Mouse (Mus musculus) heart, embryonic 13.5 days (tissue): Measurements from ENCODE around the gene Efs. TPM values are rescaled to one million over a fixed set of nuclear protein-coding genes. Genes with fewer than 3 reads are reported as not detected.
A peak's percentile ranks its signal among the peaks of the same experiment; 100 is the strongest.

Experiments used
- ATAC-seq: fragments of 200-750 bp; cut with Nextera tagmentation; 2 replicates; pipeline ENCODE4 v1.8.0; 2017; ENCODE audit warnings: moderate TSS enrichment; ENCODE audit not compliant: insufficient number of reproducible peaks, low FRiP score, low TSS enrichment; ENCODE audit errors: extremely low read depth
- H3K27ac ChIP-seq: fragments of 300-500 bp; sonication (generic); replicated peaks from 2 replicates; pipeline ENCODE4 v1.5.1; 2015; ENCODE audit warnings: moderate library complexity, mild to moderate bottlenecking, inconsistent platforms
- H3K27me3 ChIP-seq: fragments of 300-500 bp; sonication (generic); replicated peaks from 2 replicates; pipeline ENCODE4 v1.6.1; 2015; ENCODE audit warnings: mild to moderate bottlenecking, inconsistent platforms
- H3K36me3 ChIP-seq: fragments of 300-500 bp; sonication (generic); 2 replicates; pipeline ENCODE4 v1.6.1; 2015; ENCODE audit warnings: mild to moderate bottlenecking, inconsistent platforms
- H3K4me1 ChIP-seq: fragments of 300-500 bp; sonication (generic); 2 replicates; pipeline ENCODE4 v1.6.1; 2015; ENCODE audit warnings: inconsistent platforms
- H3K4me2 ChIP-seq: fragments of 300-500 bp; sonication (generic); 2 replicates; pipeline ENCODE4 v1.6.1; 2015; ENCODE audit warnings: inconsistent platforms, mild to moderate bottlenecking, moderate library complexity
- H3K4me3 ChIP-seq: fragments of 300-500 bp; sonication (generic); 2 replicates; pipeline ENCODE4 v1.5.1; 2015; ENCODE audit warnings: moderate library complexity, mild to moderate bottlenecking, inconsistent platforms
- H3K9ac ChIP-seq: fragments of 300-500 bp; sonication (generic); 2 replicates; pipeline ENCODE4 v1.6.1; 2015; ENCODE audit warnings: inconsistent platforms, mild to moderate bottlenecking, moderate library complexity
- H3K9me3 ChIP-seq: fragments of 300-500 bp; sonication (generic); 2 replicates; pipeline ENCODE4 v1.6.1; 2016; ENCODE audit warnings: inconsistent platforms
- WGBS: fragments of 180-500 bp; shearing (Covaris S2); methylation state at CpG from one replicate; pipeline ENCODE4 v1.1.7; 2015; ENCODE audit warnings: mixed read lengths; 5-methylcytosine and 5-hydroxymethylcytosine counted together
- polyA plus RNA-seq: library from polyadenylated mRNA; unstranded; fragments of >200 nt; fragmentation: Nextera tagmentation; extraction: Ambion mirVana; gene quantifications from 2 replicates; pipeline ENCODE4 v1.2.1, GENCODE M21; 2015

Gene Efs
- polyA plus RNA-seq, 1 experiment from 2014 or later: 13.3 TPM

DNA sequence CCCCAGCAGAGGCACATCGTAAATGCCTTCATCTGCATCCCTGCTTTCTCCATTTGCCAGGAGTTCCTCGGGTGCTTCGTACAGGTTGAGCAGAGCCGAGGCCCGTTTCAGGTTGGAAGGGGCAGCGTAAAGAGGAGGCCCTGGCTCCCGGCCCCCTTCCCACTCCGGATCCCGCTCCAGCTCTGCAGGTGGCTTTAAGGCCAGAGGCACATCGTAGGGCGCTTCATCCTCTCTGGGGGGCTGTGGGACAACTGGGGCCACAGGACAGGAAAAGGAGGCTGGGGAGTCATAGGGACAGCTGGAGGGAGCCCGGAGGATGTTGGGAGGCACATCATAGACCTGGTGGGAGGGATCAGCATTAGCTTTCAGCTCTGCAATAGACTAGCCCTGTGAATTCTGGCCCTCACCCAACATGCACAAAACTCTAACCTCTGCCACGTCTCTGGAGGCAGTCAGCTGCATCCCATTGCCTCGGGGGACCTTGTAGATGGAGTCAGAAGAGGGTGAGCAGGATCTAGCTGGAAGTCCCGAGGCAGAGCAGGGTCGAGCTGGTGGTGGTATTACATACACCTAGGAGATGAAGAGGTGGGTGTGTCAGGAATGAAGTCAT is 5.7 kb downstream of the Efs start:
- Histone ChIP-seq H3K27me3 (peaks cover 3% of the 10 kb centered on the region), H3K27ac (no peak overlapping the region), H3K4me3 (no peak overlapping the region), H3K36me3 (peaks cover 67% of the 10 kb centered on the region), H3K4me2 (no peak overlapping the region), H3K9me3 (no peaks in the 10 kb centered on the region; the same call in 1 of the 2 replicates), H3K9ac (no peak overlapping the region), H3K4me1 (peaks cover 17% of the 10 kb centered on the region)
- WGBS: 86% methylated on average over 16 of the region's 16 CpGs
- ATAC-seq: no peak

DNA sequence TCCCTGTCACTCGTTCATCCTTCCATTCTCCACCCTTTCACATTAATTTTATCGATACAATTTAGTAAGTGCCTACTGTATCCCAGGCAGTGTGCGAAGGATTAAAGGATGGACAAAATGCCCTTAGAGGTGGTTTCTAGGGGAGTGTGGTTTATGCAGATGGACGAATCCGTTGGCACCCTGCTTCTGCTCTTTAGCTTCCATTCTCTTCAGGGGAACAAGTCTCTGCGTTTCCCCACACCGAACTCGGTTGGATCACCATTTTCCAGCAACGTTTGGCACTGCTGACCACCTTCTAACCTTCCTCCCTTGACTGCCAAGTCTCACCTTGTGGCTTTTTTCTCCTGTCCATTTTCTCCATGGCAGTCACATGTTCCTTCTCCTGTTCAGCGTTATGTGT is 12.6 kb downstream of the Efs start:
- Histone ChIP-seq H3K27ac (peak overlapping the region; percentile 74; the same call in 1 of the 2 replicates), H3K4me2 (peak overlapping the region; percentile 94), H3K36me3 (peaks cover 48% of the 10 kb centered on the region), H3K4me3 (peak overlapping the region; percentile 77), H3K9me3 (no peaks in the 10 kb centered on the region), H3K4me1 (peaks cover 29% of the 10 kb centered on the region), H3K9ac (peak overlapping the region; percentile 91), H3K27me3 (peaks cover 4% of the 10 kb centered on the region; the same call in 1 of the 2 replicates)
- ATAC-seq: no peak
- 15% methylated on average over 10 of the region's 10 CpGs for WGBS

DNA sequence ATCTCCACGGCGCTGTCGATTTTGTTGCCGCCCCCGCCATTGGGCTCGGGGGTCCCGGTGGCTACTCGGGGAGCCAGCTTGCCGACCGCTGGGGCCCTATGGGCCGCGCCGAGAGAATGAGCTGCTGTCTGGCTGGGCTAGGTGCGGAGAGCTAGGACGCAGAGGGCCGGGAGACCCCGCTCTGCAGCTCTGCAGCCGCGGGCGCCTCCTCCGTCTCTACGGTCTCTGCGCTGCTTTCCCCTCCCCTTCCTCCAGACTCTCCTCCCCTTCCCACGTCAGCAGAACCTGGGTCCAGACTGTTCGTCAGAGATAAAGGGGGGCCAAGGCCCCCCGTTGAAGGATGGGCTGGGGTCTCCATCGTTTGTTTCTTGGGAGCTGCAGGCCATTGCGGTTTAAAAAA is 13.0 kb downstream of the Efs start, which contains the start of gene Slc22a17:
TSS of gene Slc22a17 (minus strand) at position 247 of the 400 bp plus-strand sequence.
- peak within 1 kb of the TSS; percentile 91 for H3K9ac ChIP-seq
- H3K4me3 ChIP-seq: peak within 1 kb of the TSS; percentile 77
- H3K36me3 ChIP-seq: peaks cover 49% of the 10 kb centered on the region
- H3K9me3 ChIP-seq: no peaks in the 10 kb centered on the region
- WGBS: 1% methylated on average over 26 of the region's 28 CpGs
- peaks cover 29% of the 10 kb centered on the region for H3K4me1 ChIP-seq
- H3K27me3 ChIP-seq: peaks cover 4% of the 10 kb centered on the region; the same call in 1 of the 2 replicates
- peak within 1 kb of the TSS; percentile 94 for H3K4me2 ChIP-seq
- peak; percentile 28; the same call in 1 of the 2 replicates for ATAC-seq
- peak within 1 kb of the TSS; percentile 74 for H3K27ac ChIP-seq

DNA sequence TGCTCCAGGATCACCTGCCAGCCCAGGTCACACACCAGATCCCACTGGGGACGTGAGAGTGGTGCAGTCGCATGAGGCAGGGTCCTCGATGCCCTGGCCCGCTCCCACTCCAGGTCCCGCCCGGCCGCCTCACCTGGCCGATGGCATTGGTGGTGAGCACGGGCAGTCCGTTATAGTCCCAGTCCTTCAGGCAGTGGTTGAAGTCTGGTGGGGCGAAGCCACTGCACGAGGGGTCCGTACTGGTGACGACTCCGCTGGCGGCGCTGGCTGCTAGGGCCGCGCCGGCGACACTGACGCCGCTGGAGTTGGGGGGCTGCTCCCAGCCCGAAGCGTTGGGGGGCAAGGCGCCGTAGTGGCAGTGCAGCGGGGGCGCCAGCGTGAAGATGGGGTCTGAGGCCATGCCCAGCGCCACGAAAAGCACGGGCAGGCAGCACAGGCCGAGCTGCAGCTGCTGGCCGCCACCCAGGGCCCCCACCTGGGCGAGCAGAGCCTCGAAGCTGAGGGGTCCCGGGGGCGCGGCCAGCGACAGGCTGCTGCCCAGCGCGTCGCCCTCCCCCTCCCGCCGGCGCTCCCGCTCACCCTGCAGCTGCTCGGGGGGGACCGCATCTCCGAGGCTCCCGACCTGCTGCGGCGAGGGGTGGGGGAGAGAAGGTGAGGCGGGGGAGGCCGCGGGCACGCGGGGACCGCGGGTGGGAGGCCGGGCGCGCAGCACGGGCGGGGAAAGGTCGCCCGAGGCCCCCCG is 13.6 kb downstream of the Efs start:
- peak overlapping the region; percentile 74 for H3K27ac ChIP-seq
- peaks cover 29% of the 10 kb centered on the region for H3K4me1 ChIP-seq
- peak overlapping the region; percentile 77 for H3K4me3 ChIP-seq
- peak overlapping the region; percentile 94 for H3K4me2 ChIP-seq
- ATAC-seq: peak; percentile 18; the same call in 1 of the 2 replicates
- peaks cover 4% of the 10 kb centered on the region; the same call in 1 of the 2 replicates for H3K27me3 ChIP-seq
- 2% methylated on average over 59 of the region's 69 CpGs for WGBS
- peak overlapping the region; percentile 91 for H3K9ac ChIP-seq
- peaks cover 50% of the 10 kb centered on the region for H3K36me3 ChIP-seq
- H3K9me3 ChIP-seq: no peaks in the 10 kb centered on the region

DNA sequence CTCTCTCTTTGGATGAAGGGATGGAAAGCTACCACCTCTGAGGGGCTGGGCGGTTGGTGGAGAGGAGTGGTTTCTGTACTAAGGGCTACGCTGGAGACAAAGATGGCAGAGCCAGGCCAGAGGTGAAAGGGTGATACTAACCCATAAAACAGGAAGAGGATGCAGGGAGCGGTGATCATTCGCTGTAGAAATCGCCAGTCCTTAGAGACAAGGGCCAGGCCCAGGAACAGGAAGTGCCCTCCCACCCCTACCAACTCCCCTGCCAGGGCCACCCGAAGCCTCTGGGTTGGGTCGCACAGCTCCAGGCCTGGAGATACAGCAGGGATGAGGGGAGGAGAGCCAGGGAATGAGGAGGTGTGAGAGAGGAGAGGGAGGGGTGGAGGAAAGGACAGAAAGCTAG is 17.2 kb downstream of the Efs start:
- Histone ChIP-seq H3K4me2 (no peak overlapping the region), H3K36me3 (peaks cover 63% of the 10 kb centered on the region), H3K27me3 (peaks cover 4% of the 10 kb centered on the region; the same call in 1 of the 2 replicates), H3K9me3 (no peaks in the 10 kb centered on the region), H3K4me1 (peaks cover 28% of the 10 kb centered on the region), H3K9ac (peak overlapping the region; percentile 42; the same call in 1 of the 2 replicates), H3K27ac (no peak overlapping the region), H3K4me3 (no peak overlapping the region)
- no peak for ATAC-seq
- 69% methylated on average over 7 of the region's 7 CpGs for WGBS

DNA sequence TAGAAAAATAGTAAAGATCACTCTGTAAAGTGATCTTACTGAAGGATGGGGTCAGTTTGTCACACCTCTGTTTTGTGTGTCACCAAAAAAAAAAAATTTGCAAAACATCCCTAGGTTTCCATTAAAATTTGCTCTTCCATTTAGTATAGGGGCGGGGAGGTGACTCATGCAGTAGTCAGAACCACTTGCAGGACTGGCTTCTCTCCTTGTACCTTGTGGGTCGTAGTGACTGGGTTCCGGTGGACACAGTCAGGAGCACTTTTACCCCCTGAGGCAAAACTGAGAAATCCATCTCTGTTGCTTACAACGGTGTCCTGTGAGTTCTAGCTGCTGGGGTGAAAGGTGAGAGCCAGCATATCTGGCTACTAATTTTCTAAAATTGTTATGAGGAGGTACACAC is 22.3 kb downstream of the Efs start:
- H3K27me3 ChIP-seq: no peaks in the 10 kb centered on the region
- peaks cover 57% of the 10 kb centered on the region for H3K36me3 ChIP-seq
- H3K4me2 ChIP-seq: no peak overlapping the region
- WGBS: 84% methylated on average over 4 of the region's 4 CpGs
- H3K4me1 ChIP-seq: peaks cover 4% of the 10 kb centered on the region
- no peaks in the 10 kb centered on the region for H3K9me3 ChIP-seq
- H3K27ac ChIP-seq: no peak overlapping the region
- ATAC-seq: no peak
- no peak overlapping the region for H3K4me3 ChIP-seq
- H3K9ac ChIP-seq: no peak overlapping the region

DNA sequence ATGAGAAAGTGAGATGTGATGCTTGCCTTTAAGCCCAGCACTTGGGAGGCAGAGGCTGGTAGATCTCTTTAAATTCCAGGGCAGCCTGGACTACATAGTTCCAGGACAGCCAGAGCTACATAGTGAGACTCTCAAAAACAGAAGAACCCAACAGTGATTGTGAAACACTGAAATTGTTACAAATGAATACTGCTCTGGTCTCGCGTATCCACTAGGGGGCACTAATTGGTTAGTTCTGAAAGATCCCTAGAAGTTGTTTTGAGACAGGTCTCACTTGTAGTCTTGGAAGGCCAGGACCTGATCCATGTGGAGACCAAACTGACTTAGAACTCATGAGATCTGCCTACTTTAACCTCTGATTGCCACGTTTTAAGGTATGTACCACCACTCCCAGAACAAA is 25.5 kb downstream of the Efs start:
- Histone ChIP-seq H3K9ac (no peak overlapping the region), H3K4me2 (no peak overlapping the region), H3K4me1 (peaks cover 29% of the 10 kb centered on the region), H3K9me3 (no peaks in the 10 kb centered on the region), H3K4me3 (no peak overlapping the region), H3K36me3 (peaks cover 57% of the 10 kb centered on the region), H3K27me3 (no peaks in the 10 kb centered on the region), H3K27ac (peak overlapping the region; percentile 45)
- ATAC-seq: no peak
- 2% methylated on average over 3 of the region's 3 CpGs for WGBS

DNA sequence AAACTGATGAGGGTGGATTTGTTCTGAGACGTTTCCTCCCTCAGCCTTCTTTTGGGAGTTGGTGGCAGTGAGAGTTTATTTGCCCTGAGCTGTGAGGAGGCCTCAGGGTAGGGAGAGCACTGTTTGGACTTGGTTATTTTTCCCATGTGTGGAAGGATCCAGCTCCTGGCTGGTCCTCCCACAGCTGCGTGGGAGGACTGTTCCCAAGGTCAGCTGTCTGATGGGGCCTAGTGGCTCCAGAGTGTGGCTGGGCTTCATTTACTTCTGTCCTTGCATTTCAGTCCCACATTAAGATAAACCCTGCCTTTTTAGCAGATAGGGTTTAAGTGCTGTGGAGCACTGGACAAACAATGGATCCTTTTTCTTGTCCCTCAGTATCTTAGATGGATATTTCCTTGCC is 28.5 kb downstream of the Efs start:
- no peak for ATAC-seq
- no peaks in the 10 kb centered on the region for H3K9me3 ChIP-seq
- H3K4me1 ChIP-seq: peaks cover 40% of the 10 kb centered on the region
- H3K9ac ChIP-seq: peak overlapping the region; percentile 8; the same call in 1 of the 2 replicates
- H3K27ac ChIP-seq: peak overlapping the region; percentile 44
- H3K27me3 ChIP-seq: no peaks in the 10 kb centered on the region
- H3K4me3 ChIP-seq: no peak overlapping the region
- WGBS: 43% methylated on average over 2 of the region's 2 CpGs
- H3K36me3 ChIP-seq: peaks cover 42% of the 10 kb centered on the region
- H3K4me2 ChIP-seq: no peak overlapping the region

DNA sequence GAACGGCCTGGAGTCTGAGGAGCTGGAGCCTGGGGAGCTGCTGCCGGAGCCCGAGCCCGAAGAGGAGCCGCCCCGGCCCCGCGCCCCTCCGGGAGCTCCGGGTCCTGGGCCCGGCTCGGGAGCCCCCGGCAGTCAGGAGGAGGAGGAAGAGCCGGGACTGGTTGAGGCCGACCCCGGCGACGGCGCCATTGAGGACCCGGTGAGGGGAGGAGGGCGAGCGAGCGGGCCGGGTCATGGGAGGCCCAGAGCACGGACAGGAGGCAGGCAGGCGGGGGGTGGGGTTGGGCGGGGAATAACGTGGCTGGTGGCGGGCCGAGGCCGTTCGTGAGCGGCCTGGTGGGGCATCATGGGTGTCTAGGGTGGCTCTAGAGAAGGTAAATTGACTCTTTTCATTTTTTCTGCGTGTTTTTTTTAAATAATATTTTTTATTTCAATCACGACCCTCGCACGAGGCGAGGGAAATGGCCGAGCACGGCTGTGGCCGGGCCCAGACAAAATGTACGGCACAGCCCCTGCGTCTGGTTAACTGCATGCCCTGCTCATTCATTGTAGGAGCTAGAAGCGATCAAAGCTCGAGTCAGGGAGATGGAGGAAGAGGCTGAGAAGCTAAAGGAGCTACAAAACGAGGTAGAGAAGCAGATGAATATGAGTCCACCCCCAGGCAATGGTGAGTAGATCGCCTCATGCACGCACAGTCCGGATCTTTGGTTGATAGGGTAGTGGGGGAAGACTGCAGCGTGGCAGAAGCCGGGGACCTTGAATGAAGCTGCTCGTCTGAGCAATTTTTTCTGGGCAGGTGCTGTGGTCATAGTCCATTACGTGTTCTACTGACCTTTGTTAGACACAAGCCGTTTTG is 31.4 kb downstream of the Efs start:
- ATAC-seq: peak; percentile 68

DNA sequence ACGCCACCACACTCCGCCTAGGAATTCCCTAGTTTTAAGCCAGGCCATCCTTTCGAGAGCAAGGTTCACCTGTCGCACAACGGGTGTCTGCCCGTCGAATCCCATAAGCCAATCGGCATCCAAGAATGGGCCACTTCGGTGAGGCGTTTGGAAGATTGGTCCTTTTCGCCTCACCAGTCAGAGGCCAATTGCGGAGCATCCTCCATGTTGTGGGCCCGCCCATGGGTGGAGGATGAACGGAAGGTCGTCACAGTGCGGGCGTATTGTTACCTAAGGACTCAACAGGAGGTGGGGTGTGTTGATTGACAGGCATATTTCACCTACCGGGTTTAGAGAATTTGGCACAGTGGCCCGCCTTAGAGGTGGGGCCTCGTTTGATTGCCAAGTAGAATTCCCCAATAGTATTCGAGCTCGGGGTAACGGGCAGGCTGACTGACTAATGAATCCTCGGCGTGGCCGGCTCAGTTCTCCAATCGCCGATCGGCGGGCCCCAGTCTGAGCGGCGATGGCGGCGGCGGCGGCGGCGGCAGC is 32.2 kb downstream of the Efs start:
- H3K4me3 ChIP-seq: peak overlapping the region; percentile 94
- peak overlapping the region; percentile 100 for H3K9ac ChIP-seq
- no peaks in the 10 kb centered on the region for H3K9me3 ChIP-seq
- under 1% methylated on average over 38 of the region's 38 CpGs for WGBS
- H3K4me2 ChIP-seq: peak overlapping the region; percentile 85
- peaks cover 34% of the 10 kb centered on the region for H3K36me3 ChIP-seq
- H3K27me3 ChIP-seq: no peaks in the 10 kb centered on the region
- H3K27ac ChIP-seq: peak overlapping the region; percentile 96
- ATAC-seq: peak; percentile 98
- peaks cover 36% of the 10 kb centered on the region for H3K4me1 ChIP-seq

More for the DNA sequence above, 31.4 kb downstream of the Efs start:
- Histone ChIP-seq H3K9ac (peak overlapping the region; percentile 100), H3K4me3 (peak overlapping the region; percentile 94), H3K27ac (peak overlapping the region; percentile 96), H3K27me3 (no peaks in the 10 kb centered on the region), H3K36me3 (peaks cover 42% of the 10 kb centered on the region), H3K4me1 (peaks cover 36% of the 10 kb centered on the region), H3K9me3 (no peaks in the 10 kb centered on the region), H3K4me2 (peak overlapping the region; percentile 85)
- 1% methylated on average over 45 of the region's 54 CpGs for WGBS
